Mouse (Mus musculus) myocyte (in vitro differentiated cells): Measurements from ENCODE around the gene Gm49380. TPM values are rescaled to one million over a fixed set of nuclear protein-coding genes. Genes with fewer than 3 reads are reported as not detected.

Experiments
- H3K27me3 ChIP-seq: one replicate; pipeline ENCODE4 v1.6.1; 2011; ENCODE audit not compliant: control insufficient read depth, insufficient read depth, insufficient read length
- H3K36me3 ChIP-seq: one replicate; pipeline ENCODE4 v1.6.1; 2011; ENCODE audit not compliant: control insufficient read depth, insufficient read depth
- H3K4me2 ChIP-seq: one replicate; pipeline ENCODE4 v1.6.1; 2011; ENCODE audit warnings: low read depth, control low read depth
- H3K4me3 ChIP-seq: one replicate; pipeline ENCODE4 v1.5.1; 2011; ENCODE audit warnings: mild to moderate bottlenecking, control low read depth, moderate library complexity
- H3K79me2 ChIP-seq: one replicate; pipeline ENCODE4 v1.6.1; 2011; ENCODE audit not compliant: control insufficient read depth, insufficient read depth
- H3ac ChIP-seq: one replicate; pipeline ENCODE4 v1.6.1; 2011; ENCODE audit not compliant: control insufficient read depth, insufficient read length
- CEBPB ChIP-seq: IDR thresholded peaks from 2 replicates; pipeline ENCODE4 v1.6.1; 2011; ENCODE audit warnings: mild to moderate bottlenecking, moderate library complexity; ENCODE audit not compliant: poor library complexity, insufficient read depth, severe bottlenecking
- E2F4 ChIP-seq: IDR thresholded peaks from one replicate; pipeline ENCODE4 v1.6.1; 2011; ENCODE audit warnings: mild to moderate bottlenecking, control low read depth, moderate library complexity; ENCODE audit not compliant: insufficient read depth
- MAX ChIP-seq: IDR thresholded peaks from one replicate; pipeline ENCODE4 v1.6.1; 2011; ENCODE audit warnings: low read depth, mild to moderate bottlenecking, control low read depth
- MYOD1 ChIP-seq, 3 experiments: IDR thresholded peaks; one replicate each; pipeline ENCODE4 v1.6.1; 2011; ENCODE audit warnings: control low read depth in 2 of 3, low read depth in 2 of 3, mild to moderate bottlenecking in 2 of 3, moderate library complexity in 1 of 3; ENCODE audit not compliant: insufficient read length in 2 of 3, control insufficient read depth in 1 of 3
- MYOG ChIP-seq, 3 experiments: IDR thresholded peaks; one replicate each; pipeline ENCODE4 v1.6.1; 2011; ENCODE audit warnings: control low read depth in 2 of 3, low read depth in 2 of 3, mild to moderate bottlenecking in 2 of 3; ENCODE audit not compliant: insufficient read length in 2 of 3, control insufficient read depth in 1 of 3, insufficient read depth in 1 of 3
- POLR2A ChIP-seq: IDR thresholded peaks from one replicate; pipeline ENCODE4 v1.6.1; 2011; ENCODE audit warnings: low read depth, mild to moderate bottlenecking, control low read depth, moderate library complexity; ENCODE audit not compliant: insufficient read length
- POLR2AphosphoS2 ChIP-seq: IDR thresholded peaks from one replicate; pipeline ENCODE4 v1.6.1; 2011; ENCODE audit warnings: low read depth, control low read depth; ENCODE audit not compliant: insufficient read length
- REST ChIP-seq: IDR thresholded peaks from one replicate; pipeline ENCODE4 v1.6.1; 2011; ENCODE audit warnings: mild to moderate bottlenecking, control low read depth, moderate library complexity; ENCODE audit not compliant: insufficient read depth, insufficient read length
- SRF ChIP-seq: IDR thresholded peaks from one replicate; pipeline ENCODE4 v1.6.1; 2011; ENCODE audit warnings: low read depth; ENCODE audit not compliant: control insufficient read depth, insufficient read length
- TCF12 ChIP-seq: IDR thresholded peaks from one replicate; pipeline ENCODE4 v1.6.1; 2011; ENCODE audit warnings: mild to moderate bottlenecking, control low read depth; ENCODE audit not compliant: poor library complexity, insufficient read depth, severe bottlenecking
- TCF3 ChIP-seq: IDR thresholded peaks from one replicate; pipeline ENCODE4 v1.6.1; 2011; ENCODE audit warnings: low read depth, control low read depth; ENCODE audit not compliant: insufficient read length
- USF1 ChIP-seq: IDR thresholded peaks from one replicate; pipeline ENCODE4 v1.6.1; 2011; ENCODE audit warnings: low read depth, mild to moderate bottlenecking, control low read depth, moderate library complexity
- polyA plus RNA-seq: library from polyadenylated mRNA; unstranded; fragments of >200 nt; fragmentation: generic; extraction: Trizol; gene quantifications from one replicate; pipeline ENCODE4 v1.2.1, GENCODE M21; 2012; ENCODE audit warnings: missing spikeins

Gm49380 gene
- polyA plus RNA-seq, 1 experiment: 0.02 TPM

- Histone ChIP-seq H3K4me2 (peak overlapping the region; percentile 84), H3K36me3 (no peaks in the 10 kb centered on the region), H3K27me3 (no peaks in the 10 kb centered on the region), H3ac (peak overlapping the region; percentile 0), H3K4me3 (peak overlapping the region; percentile 27), H3K79me2 (no peaks in the 10 kb centered on the region)
- TF ChIP-seq MAX (no peak), MYOD1 (IDR thresholded peaks at IDR 0.05; ENCODE audit: control insufficient read depth in 1 of 3, insufficient read length in 2 of 3, low read depth in 2 of 3) (peak in 1 of 3 experiments; percentile 2)
These were observed 45.9 kb downstream of the Gm49380 start for GRCm38 (mm10) chr9:44067241-44067959.

DNA sequence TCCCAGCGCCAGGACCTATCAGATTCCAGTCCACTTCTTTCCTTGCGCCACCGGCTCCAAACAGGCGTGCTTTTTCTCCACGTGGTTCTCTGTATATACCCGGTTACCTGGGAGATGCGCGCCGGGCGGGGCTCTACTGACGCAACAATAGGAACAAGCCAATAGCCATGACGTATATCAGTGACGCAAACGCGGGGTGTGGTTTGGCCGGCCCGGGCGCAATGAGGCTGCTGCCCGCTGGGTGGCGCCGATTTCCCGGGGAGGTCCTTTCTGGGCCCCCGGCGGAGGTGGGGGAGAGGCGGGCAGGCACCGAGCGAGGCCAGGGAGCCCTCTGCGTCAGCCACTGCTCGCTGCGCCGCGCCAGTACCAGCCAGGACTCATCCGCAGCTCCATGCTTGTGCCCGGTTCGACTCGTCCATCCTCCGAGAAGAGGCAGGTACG lies 46.5 kb downstream of the Gm49380 start, which contains the start of gene Usp2:
Gene Usp2 (plus strand): TSS at position 237 of the 441 bp plus-strand sequence.
- no peaks in the 10 kb centered on the region for H3K36me3 ChIP-seq
- H3K79me2 ChIP-seq: no peaks in the 10 kb centered on the region
- H3K27me3 ChIP-seq: no peaks in the 10 kb centered on the region
- TF ChIP-seq POLR2A (peak; percentile 80), CEBPB (peak; percentile 55; the same call in 1 of the 2 replicates), E2F4 (no peak), TCF12 (no peak), TCF3 (no peak), MYOG (IDR thresholded peaks at IDR 0.05; ENCODE audit: control insufficient read depth in 1 of 3, insufficient read depth in 1 of 3, insufficient read length in 2 of 3, low read depth in 2 of 3) (no peak), SRF (no peak), POLR2AphosphoS2 (peak; percentile 63), USF1 (peak; percentile 89), MAX (peak; percentile 94), MYOD1 (IDR thresholded peaks at IDR 0.05; ENCODE audit: control insufficient read depth in 1 of 3, insufficient read length in 2 of 3, low read depth in 2 of 3) (peak in 1 of 3 experiments; percentile 10), REST (no peak)
- H3K4me2 ChIP-seq: peak within 1 kb of the TSS; percentile 84
- peak within 1 kb of the TSS; percentile 27 for H3K4me3 ChIP-seq
- peak within 1 kb of the TSS; percentile 0 for H3ac ChIP-seq

DNA sequence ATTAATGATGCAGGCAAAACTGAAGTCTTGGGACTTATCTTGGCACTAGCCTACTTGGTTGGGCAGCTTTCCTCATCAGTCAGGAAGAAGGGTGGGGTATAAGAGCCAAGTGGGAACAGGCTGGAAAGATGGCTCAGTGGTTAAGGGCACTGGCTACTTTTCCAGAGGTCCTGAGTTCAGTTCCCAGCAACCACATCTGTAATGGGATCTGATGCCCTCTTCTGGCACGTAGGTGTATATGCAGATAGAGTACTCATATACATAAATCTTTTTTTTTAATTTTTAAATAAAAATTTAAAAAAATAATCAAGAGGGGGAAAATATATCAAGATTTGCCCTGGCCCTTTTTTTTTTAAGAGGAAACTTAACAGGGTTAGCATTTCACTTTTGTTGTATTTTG lies 48.1 kb downstream of the Gm49380 start:
- H3K27me3 ChIP-seq: no peaks in the 10 kb centered on the region
- no peak overlapping the region for H3K4me2 ChIP-seq
- H3K4me3 ChIP-seq: no peak overlapping the region
- no peaks in the 10 kb centered on the region for H3K79me2 ChIP-seq
- no peak overlapping the region for H3ac ChIP-seq
- H3K36me3 ChIP-seq: no peaks in the 10 kb centered on the region
- no peak for TF ChIP-seq MYOD1 (IDR thresholded peaks at IDR 0.05; ENCODE audit: control insufficient read depth in 1 of 3, insufficient read length in 2 of 3, low read depth in 2 of 3)

DNA sequence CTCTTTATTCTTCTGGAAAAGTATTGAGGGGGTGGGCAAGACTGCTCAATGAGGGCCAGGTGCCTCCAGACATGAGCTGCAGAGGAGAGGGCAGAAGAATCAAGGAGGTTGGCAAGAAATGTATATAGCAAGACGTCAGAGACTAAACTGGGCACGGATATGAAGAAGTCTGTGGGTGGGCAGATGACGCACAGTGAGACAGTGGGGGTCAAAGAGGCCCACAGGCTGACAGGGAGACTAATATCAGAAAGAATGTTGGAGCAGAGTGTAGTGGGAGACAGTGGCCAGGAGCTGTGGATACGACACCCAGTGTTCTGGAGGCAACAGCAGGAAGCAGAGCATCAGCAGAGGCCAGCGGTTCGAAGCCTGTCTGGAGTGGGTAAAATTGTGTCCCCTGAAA lies 54.7 kb downstream of the Gm49380 start:
- no peak for TF ChIP-seq MAX
- no peak for TF ChIP-seq USF1
- TF ChIP-seq MYOG (IDR thresholded peaks at IDR 0.05; ENCODE audit: control insufficient read depth in 1 of 3, insufficient read depth in 1 of 3, insufficient read length in 2 of 3, low read depth in 2 of 3): no peak
- TF ChIP-seq MYOD1 (IDR thresholded peaks at IDR 0.05; ENCODE audit: control insufficient read depth in 1 of 3, insufficient read length in 2 of 3, low read depth in 2 of 3): no peak
- no peak for TF ChIP-seq SRF
- no peak for TF ChIP-seq POLR2A
- no peak for TF ChIP-seq REST
- TF ChIP-seq POLR2AphosphoS2: no peak
- no peak for TF ChIP-seq TCF12
- Histone ChIP-seq H3K27me3 (no peaks in the 10 kb centered on the region), H3K4me2 (no peak overlapping the region), H3K4me3 (no peak overlapping the region), H3K79me2 (no peaks in the 10 kb centered on the region), H3K36me3 (no peaks in the 10 kb centered on the region), H3ac (no peak overlapping the region)

DNA sequence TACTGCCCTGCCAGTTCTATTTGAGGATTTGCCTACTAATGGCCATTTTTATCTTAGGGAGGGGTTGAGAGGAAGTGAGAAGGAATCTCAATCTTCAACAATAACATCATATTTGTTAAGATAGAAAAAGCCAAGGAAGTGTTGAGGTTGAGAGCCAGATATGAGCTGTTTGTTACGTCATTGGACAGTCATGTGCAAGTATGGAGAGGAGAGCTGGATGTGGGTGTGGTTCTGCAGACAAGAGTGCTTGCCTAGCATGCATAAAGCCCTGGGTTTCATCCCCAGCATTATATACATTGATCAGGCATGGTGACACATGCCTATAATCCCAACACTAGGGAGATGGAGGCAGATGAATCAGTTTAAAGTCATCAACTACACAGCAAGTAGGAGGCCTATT lies 59.4 kb downstream of the Gm49380 start:
- TF ChIP-seq POLR2AphosphoS2 (no peak), CEBPB (no peak), USF1 (no peak), SRF (no peak), E2F4 (no peak), MYOG (IDR thresholded peaks at IDR 0.05; ENCODE audit: control insufficient read depth in 1 of 3, insufficient read depth in 1 of 3, insufficient read length in 2 of 3, low read depth in 2 of 3) (no peak)
- Histone ChIP-seq H3K27me3 (no peaks in the 10 kb centered on the region), H3K4me3 (no peak overlapping the region), H3K36me3 (no peaks in the 10 kb centered on the region), H3ac (no peak overlapping the region), H3K79me2 (no peaks in the 10 kb centered on the region), H3K4me2 (no peak overlapping the region)
